Mouse (Mus musculus) midbrain, embryonic 16.5 days (tissue): Measurements from ENCODE around the gene Far2. TPM values are rescaled to one million over a fixed set of nuclear protein-coding genes. Genes with fewer than 3 reads are reported as not detected.
"Not testable (repeated sequence)": the region's sequence is repeated elsewhere in the genome, so short reads cannot be mapped to it uniquely, and the experiment has no call there.

Experiments used
- ATAC-seq: fragments of 200-750 bp; cut with Nextera tagmentation; 2 replicates; pipeline ENCODE4 v1.8.0; 2017; ENCODE audit warnings: moderate TSS enrichment
- H3K27ac ChIP-seq: fragments of 300-500 bp; sonication (generic); 2 replicates; pipeline ENCODE4 v1.5.1; 2014; ENCODE audit warnings: mild to moderate bottlenecking, low read length, mixed read lengths
- H3K27me3 ChIP-seq: fragments of 300-500 bp; sonication (generic); 2 replicates; pipeline ENCODE4 v1.6.1; 2014; ENCODE audit warnings: low read depth, low read length, mixed read lengths; ENCODE audit not compliant: control insufficient read depth, insufficient read depth
- H3K36me3 ChIP-seq: fragments of 300-500 bp; sonication (generic); 2 replicates; pipeline ENCODE4 v1.6.1; 2014; ENCODE audit warnings: mild to moderate bottlenecking, low read length, moderate library complexity, mixed read lengths; ENCODE audit not compliant: control insufficient read depth, insufficient read depth
- H3K4me1 ChIP-seq: fragments of 300-500 bp; sonication (generic); 2 replicates; pipeline ENCODE4 v1.6.1; 2014; ENCODE audit warnings: mild to moderate bottlenecking, low read length, mixed read lengths; ENCODE audit not compliant: control insufficient read depth, insufficient read depth
- H3K4me2 ChIP-seq: fragments of 300-500 bp; sonication (generic); 2 replicates; pipeline ENCODE4 v1.6.1; 2014; ENCODE audit warnings: mild to moderate bottlenecking, low read length, mixed read lengths
- H3K4me3 ChIP-seq: fragments of 300-500 bp; sonication (generic); 2 replicates; pipeline ENCODE4 v1.5.1; 2014; ENCODE audit warnings: low read depth, mild to moderate bottlenecking, low read length, moderate library complexity, mixed read lengths
- H3K9ac ChIP-seq: fragments of 300-500 bp; sonication (generic); 2 replicates; pipeline ENCODE4 v1.6.1; 2014; ENCODE audit warnings: low read depth, low read length, mixed read lengths
- H3K9me3 ChIP-seq: fragments of 300-500 bp; sonication (generic); replicated peaks from 2 replicates; pipeline ENCODE4 v1.6.1; 2014; ENCODE audit warnings: mild to moderate bottlenecking, low read length, mixed read lengths; ENCODE audit not compliant: control insufficient read depth, poor library complexity, severe bottlenecking
- WGBS: fragments of 180-500 bp; shearing (Covaris S2); extraction: QIAGEN DNeasy Blood & Tissue Kit; methylation state at CpG from one replicate; pipeline ENCODE4 v1.1.7; 2014; 5-methylcytosine and 5-hydroxymethylcytosine counted together
- polyA plus RNA-seq: library from polyadenylated mRNA; unstranded; fragments of >200 nt; fragmentation: Nextera tagmentation; extraction: Ambion mirVana; gene quantifications from 2 replicates; pipeline ENCODE4 v1.2.1, GENCODE M21; 2015

Gene Far2
- polyA plus RNA-seq, 1 experiment from 2014 or later, result 32.6 TPM

- Histone ChIP-seq H3K27me3 (no peaks in the 10 kb centered on the region), H3K9ac (no peak overlapping the region), H3K36me3 (no peaks in the 10 kb centered on the region; the same call in 1 of the 2 replicates), H3K4me3 (no peak overlapping the region), H3K4me2 (no peak overlapping the region), H3K9me3 (no peaks in the 10 kb centered on the region), H3K4me1 (peaks cover 9% of the 10 kb centered on the region), H3K27ac (no peak overlapping the region)
- peak; percentile 87 for ATAC-seq
- 29% methylated on average over 9 of the region's 9 CpGs for WGBS
These were observed 88.8 kb downstream of the Far2 start for GRCm38 (mm10) chr6:148135769-148136382.

GRCm38 (mm10) chr6:148139288-148139995 lies 92.4 kb downstream of the Far2 start:
- H3K27me3 ChIP-seq, result no peaks in the 10 kb centered on the region
- ATAC-seq, result no peak
- no peak overlapping the region for H3K9ac ChIP-seq
- no peaks in the 10 kb centered on the region; the same call in 1 of the 2 replicates for H3K36me3 ChIP-seq
- no peak overlapping the region for H3K4me2 ChIP-seq
- no peak overlapping the region for H3K27ac ChIP-seq
- WGBS, result 78% methylated on average over 6 of the region's 6 CpGs
- no peaks in the 10 kb centered on the region; the same call in 1 of the 2 replicates for H3K4me1 ChIP-seq
- H3K9me3 ChIP-seq, result peaks cover 5% of the 10 kb centered on the region
- no peak overlapping the region for H3K4me3 ChIP-seq

DNA sequence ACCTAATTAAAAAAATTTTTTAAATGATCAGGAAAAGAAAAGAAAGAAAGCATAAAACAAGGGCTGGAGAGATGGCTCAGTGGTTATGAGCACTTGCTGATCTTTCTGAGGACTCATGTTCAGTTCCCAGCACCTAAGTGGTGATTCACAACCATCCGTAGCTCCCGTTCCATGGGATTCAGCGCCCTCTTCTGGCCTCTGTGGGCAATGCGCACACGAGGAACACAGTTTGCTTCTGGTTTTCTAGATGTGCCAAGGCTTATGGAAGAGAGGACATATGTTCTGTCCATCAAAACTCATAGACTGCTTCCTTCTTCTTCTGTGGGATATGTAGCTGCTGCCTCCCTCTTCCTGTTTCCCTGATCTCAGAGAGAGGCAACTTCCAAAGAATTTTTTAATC lies 94.8 kb downstream of the Far2 start:
- no peak for ATAC-seq
- Histone ChIP-seq H3K9ac (no peak overlapping the region), H3K4me1 (no peaks in the 10 kb centered on the region), H3K4me2 (no peak overlapping the region), H3K27me3 (no peaks in the 10 kb centered on the region), H3K4me3 (no peak overlapping the region), H3K36me3 (no peaks in the 10 kb centered on the region; the same call in 1 of the 2 replicates), H3K9me3 (peaks cover 5% of the 10 kb centered on the region), H3K27ac (no peak overlapping the region)
- 83% methylated on average over 5 of the region's 5 CpGs for WGBS

DNA sequence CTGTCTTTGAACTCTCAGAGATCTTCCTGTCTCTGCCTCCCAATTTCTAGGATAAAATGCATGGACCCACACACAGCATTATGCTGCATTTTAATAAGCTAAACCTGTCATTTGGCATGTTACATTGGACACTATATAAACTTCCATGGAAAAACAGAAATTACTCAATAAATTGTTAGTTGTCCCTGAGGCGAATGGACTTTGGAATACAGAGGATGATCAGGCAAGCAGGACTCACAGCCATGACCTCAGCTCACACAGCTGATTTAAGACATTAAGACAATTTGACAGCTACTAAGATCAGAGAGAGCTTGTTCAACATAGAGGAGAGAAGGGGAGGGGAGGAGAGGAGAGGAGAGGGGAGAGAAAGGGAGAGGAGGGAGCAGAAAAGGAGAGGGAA lies 95.4 kb downstream of the Far2 start:
- Histone ChIP-seq H3K9ac (no peak overlapping the region), H3K4me3 (no peak overlapping the region), H3K36me3 (no peaks in the 10 kb centered on the region; the same call in 1 of the 2 replicates), H3K27me3 (no peaks in the 10 kb centered on the region), H3K4me2 (no peak overlapping the region), H3K27ac (no peak overlapping the region), H3K9me3 (peaks cover 5% of the 10 kb centered on the region), H3K4me1 (no peaks in the 10 kb centered on the region)
- WGBS, result 94% methylated on average over 1 of the region's 1 CpGs
- no peak for ATAC-seq

DNA sequence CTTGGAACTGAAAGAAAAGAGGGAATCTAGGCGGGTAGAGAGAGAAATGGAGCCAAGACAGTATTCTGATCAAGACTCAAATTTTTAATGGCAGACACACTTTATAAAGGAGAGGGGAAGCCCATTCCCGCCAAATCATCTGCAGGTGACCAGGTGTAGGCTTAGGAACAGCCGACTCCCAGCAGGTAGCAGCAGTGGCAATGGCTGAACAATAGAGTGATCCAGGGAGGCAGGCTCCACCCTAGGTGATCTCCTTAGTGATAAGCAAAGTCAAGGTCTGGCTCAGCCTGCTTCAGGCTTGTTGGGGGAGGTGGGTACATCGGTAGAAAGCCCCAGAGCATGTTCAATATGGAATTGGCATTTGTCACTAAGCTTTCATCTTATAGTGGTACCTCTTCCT lies 105.2 kb downstream of the Far2 start:
- H3K36me3 ChIP-seq, H3K4me1 ChIP-seq, H3K4me2 ChIP-seq, H3K9me3 ChIP-seq, H3K27me3 ChIP-seq, H3K4me3 ChIP-seq, H3K9ac ChIP-seq, H3K27ac ChIP-seq, ATAC-seq: not testable (repeated sequence)
- 59% methylated on average over 4 of the region's 4 CpGs for WGBS

- H3K9me3 ChIP-seq, result no peaks in the 10 kb centered on the region
- H3K4me2 ChIP-seq, result no peak overlapping the region
- H3K27me3 ChIP-seq, result no peaks in the 10 kb centered on the region
- H3K4me1 ChIP-seq, result no peaks in the 10 kb centered on the region
- no peak overlapping the region for H3K4me3 ChIP-seq
- no peak for ATAC-seq
- no peaks in the 10 kb centered on the region for H3K36me3 ChIP-seq
- WGBS, result 95% methylated on average over 3 of the region's 3 CpGs
- no peak overlapping the region for H3K27ac ChIP-seq
- H3K9ac ChIP-seq, result no peak overlapping the region
These were observed 125.8 kb downstream of the Far2 start for GRCm38 (mm10) chr6:148172904-148173303.

DNA sequence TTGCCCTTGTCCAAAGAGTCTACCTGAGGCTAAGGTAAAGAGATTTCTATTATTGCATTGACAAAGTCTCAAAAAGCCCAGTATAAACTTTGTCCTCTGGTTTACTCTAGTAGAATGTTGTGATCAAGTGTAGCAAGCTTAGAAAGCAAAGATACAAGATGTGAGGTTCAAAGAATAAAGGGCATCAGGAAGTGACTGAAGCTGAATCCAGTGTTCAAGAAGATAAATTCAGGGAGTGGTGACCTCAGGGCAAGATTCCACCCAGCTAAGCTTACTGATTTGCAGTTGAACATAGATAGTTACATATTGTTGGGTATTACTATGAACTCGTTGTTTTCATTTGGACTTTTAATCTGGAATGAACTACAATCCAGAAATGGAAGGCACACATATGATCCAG lies 138.6 kb downstream of the Far2 start:
- Histone ChIP-seq H3K4me3 (no peak overlapping the region), H3K4me1 (no peaks in the 10 kb centered on the region), H3K27me3 (no peaks in the 10 kb centered on the region), H3K27ac (no peak overlapping the region), H3K4me2 (no peak overlapping the region), H3K36me3 (peaks cover 30% of the 10 kb centered on the region), H3K9ac (no peak overlapping the region), H3K9me3 (no peaks in the 10 kb centered on the region)
- 100% methylated on average over 1 of the region's 1 CpGs for WGBS
- no peak for ATAC-seq

DNA sequence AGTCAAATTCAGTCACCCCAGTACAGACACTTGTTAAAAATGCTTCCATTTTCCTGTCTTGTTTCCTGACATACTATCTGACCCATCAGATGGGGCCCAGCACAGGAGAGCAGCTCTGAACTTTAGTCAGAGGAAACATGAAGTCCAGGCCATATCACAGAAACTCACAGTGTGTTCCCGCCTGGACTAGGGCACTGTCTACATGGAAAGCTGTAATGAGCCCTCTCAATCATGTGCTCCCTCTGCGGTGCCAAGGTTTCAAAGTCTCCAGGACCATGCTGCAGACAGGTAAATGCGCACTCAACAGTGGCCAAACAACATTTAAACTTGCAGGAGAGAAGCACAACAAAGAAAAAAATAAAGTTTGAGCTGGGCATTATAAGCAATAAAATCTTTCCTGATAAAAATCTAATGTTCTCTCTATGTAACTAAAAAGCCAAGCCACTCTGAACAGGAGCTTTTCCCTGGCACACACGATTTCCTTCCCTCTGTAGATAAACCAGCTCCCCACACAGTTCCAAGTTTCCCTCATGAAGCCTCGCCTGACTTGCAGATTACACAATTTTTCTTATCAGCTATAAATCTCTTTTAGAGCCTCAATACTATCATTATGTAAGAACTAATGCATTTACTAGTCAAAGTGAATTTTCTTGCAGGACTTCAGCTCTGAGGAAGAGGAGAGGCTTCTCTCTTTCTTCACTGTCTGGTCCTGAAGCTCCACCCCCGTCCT lies 147.1 kb downstream of the Far2 start:
- peaks cover 21% of the 10 kb centered on the region for H3K36me3 ChIP-seq
- WGBS, result 95% methylated on average over 6 of the region's 6 CpGs
- H3K9me3 ChIP-seq, result no peaks in the 10 kb centered on the region
- no peak overlapping the region for H3K4me3 ChIP-seq
- no peak overlapping the region for H3K27ac ChIP-seq
- H3K4me2 ChIP-seq, result no peak overlapping the region
- H3K4me1 ChIP-seq, result no peaks in the 10 kb centered on the region
- H3K27me3 ChIP-seq, result no peaks in the 10 kb centered on the region
- no peak for ATAC-seq
- no peak overlapping the region for H3K9ac ChIP-seq

DNA sequence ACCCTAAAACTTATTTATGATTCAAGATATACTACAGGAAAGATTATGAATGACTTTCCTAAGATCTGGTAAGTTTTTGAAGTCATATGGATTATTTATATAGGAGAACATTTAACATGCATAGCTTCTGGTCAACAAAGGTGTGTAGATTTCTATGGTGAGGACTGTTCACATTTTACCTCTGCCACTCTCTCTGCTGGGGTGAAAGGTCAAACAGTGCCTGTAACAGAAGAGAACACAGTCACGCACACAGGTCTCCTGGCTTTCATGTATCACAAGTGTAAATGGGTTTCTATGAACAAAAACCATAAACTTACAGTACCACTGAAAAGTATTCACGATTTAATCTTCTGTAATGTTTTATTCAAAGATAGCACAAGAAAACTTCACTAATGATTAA lies 152.1 kb downstream of the Far2 start:
- H3K9ac ChIP-seq, result no peak overlapping the region
- H3K27me3 ChIP-seq, result no peaks in the 10 kb centered on the region
- no peak overlapping the region for H3K4me2 ChIP-seq
- WGBS, result 94% methylated on average over 2 of the region's 2 CpGs
- no peak overlapping the region for H3K4me3 ChIP-seq
- no peaks in the 10 kb centered on the region for H3K4me1 ChIP-seq
- no peak for ATAC-seq
- no peaks in the 10 kb centered on the region for H3K9me3 ChIP-seq
- peaks cover 27% of the 10 kb centered on the region for H3K36me3 ChIP-seq
- H3K27ac ChIP-seq, result no peak overlapping the region
